Mouse (Mus musculus): ENCODE data around the gene Tead4.

The Tead4 gene

GRCm38 (mm10) chr6:128291284-128291683, 9.3 kb downstream of the Tead4 start:
- DNase-seq (ENCODE audit: extremely low spot score) = no peak

- no peak for DNase-seq (ENCODE audit: extremely low spot score)
Measured at GRCm38 (mm10) chr6:128288681-128289080, 11.9 kb downstream of the Tead4 start.

- DNase-seq (ENCODE audit: extremely low spot score) = peak; percentile 73
Measured at GRCm38 (mm10) chr6:128285792-128286430, 14.7 kb downstream of the Tead4 start.

GRCm38 (mm10) chr6:128282126-128282525, 18.5 kb downstream of the Tead4 start:
- peak; percentile 24 for DNase-seq (ENCODE audit: extremely low spot score)

- no peak for DNase-seq (ENCODE audit: extremely low spot score)
Measured at GRCm38 (mm10) chr6:128280472-128281145, 20.0 kb downstream of the Tead4 start.

- DNase-seq (ENCODE audit: extremely low spot score) = peak; percentile 29
Measured at GRCm38 (mm10) chr6:128279608-128280007, 21.0 kb downstream of the Tead4 start.

GRCm38 (mm10) chr6:128279099-128279498, 21.5 kb downstream of the Tead4 start:
- DNase-seq (ENCODE audit: extremely low spot score) = no peak

GRCm38 (mm10) chr6:128277132-128278085, 23.2 kb downstream of the Tead4 start:
- no peak for DNase-seq (ENCODE audit: extremely low spot score)

GRCm38 (mm10) chr6:128276349-128276748, 24.3 kb downstream of the Tead4 start:
- no peak for DNase-seq (ENCODE audit: extremely low spot score)

GRCm38 (mm10) chr6:128275506-128276064, 25.0 kb downstream of the Tead4 start:
- DNase-seq (ENCODE audit: extremely low spot score) = no peak

- DNase-seq (ENCODE audit: extremely low spot score) = no peak
Measured at GRCm38 (mm10) chr6:128273507-128273906, 27.1 kb downstream of the Tead4 start.

- DNase-seq (ENCODE audit: extremely low spot score) = no peak
Measured at GRCm38 (mm10) chr6:128272754-128273153, 27.9 kb downstream of the Tead4 start.

- DNase-seq (ENCODE audit: extremely low spot score) = no peak
Measured at GRCm38 (mm10) chr6:128269850-128270249, 30.8 kb downstream of the Tead4 start.

GRCm38 (mm10) chr6:128264870-128265526, 35.6 kb downstream of the Tead4 start:
- DNase-seq (ENCODE audit: extremely low spot score) = no peak

GRCm38 (mm10) chr6:128261486-128261885, 39.1 kb downstream of the Tead4 start:
- no peak for DNase-seq (ENCODE audit: extremely low spot score)

GRCm38 (mm10) chr6:128259252-128259651, 41.4 kb downstream of the Tead4 start:
- DNase-seq (ENCODE audit: extremely low spot score) = no peak

- DNase-seq (ENCODE audit: extremely low spot score) = no peak
Measured at GRCm38 (mm10) chr6:128255941-128256340, 44.7 kb downstream of the Tead4 start.

GRCm38 (mm10) chr6:128255292-128255691, 45.3 kb downstream of the Tead4 start:
- no peak for DNase-seq (ENCODE audit: extremely low spot score)

- no peak for DNase-seq (ENCODE audit: extremely low spot score)
Measured at GRCm38 (mm10) chr6:128254551-128254950, 46.1 kb downstream of the Tead4 start.

GRCm38 (mm10) chr6:128253111-128253510, 47.5 kb downstream of the Tead4 start:
- no peak for DNase-seq (ENCODE audit: extremely low spot score)

GRCm38 (mm10) chr6:128250596-128250995, 50.0 kb downstream of the Tead4 start:
- no peak for DNase-seq (ENCODE audit: extremely low spot score)

Measured in embryo, embryonic 9.5 days (tissue).